Mouse (Mus musculus): ENCODE measurements at regions not wholly inside any gene's neighbourhood (a gene's known extent, or its start where the extent isn't known, plus 50 kb on each side); places are given as distances from the start of the nearest gene placed in this dataset.

DNA sequence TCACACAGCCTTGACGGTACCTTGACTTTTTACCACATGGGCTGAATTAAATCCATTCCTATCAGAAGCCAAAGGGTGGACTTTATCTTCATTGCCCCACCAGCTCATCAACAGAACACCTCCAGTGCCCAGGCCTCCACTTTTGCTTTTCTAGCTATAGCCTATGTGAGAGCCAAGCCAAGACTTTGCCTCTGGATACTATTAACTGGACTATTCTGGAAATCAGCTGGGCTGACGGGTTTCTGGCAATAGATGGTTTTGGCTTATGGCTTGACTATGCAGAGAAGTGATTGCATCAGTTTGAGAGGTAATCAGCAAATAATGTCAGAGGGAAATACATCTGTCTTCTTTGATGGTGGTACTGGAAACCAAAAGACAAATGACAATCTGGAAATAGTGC is 130.8 kb upstream of the Thbs1 start:
- no peaks in the 10 kb centered on the region for H3K36me3 ChIP-seq (ENCODE audit: control insufficient read depth, insufficient read depth, low read length, poor library complexity, severe bottlenecking)
- no peaks in the 10 kb centered on the region for H3K27me3 ChIP-seq (ENCODE audit: control insufficient read depth, insufficient read depth, low read length, poor library complexity, severe bottlenecking)
- no peak for DNase-seq (ENCODE audit: low read depth, low spot score)

DNA sequence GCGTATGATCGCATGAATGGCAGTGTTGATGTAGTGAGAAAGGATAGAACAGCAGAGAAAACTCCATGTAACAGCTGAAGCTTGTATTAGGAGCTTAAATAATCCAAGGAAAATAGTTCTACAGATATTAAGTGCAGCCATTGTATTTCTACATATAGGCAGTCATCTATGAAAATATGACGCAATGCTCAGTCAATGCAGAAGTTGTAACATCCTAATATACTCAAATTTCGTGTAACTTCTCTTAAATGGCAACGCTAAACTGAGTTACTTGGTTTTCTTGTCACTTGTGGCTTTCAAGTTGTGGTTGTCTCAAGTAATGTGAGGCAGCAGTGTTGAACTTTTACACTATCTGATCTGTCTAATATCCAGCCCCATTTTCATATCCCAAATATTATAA is 127.1 kb upstream of the Thbs1 start:
- H3K36me3 ChIP-seq (ENCODE audit: control insufficient read depth, insufficient read depth, low read length, poor library complexity, severe bottlenecking), result no peaks in the 10 kb centered on the region
- no peaks in the 10 kb centered on the region for H3K27me3 ChIP-seq (ENCODE audit: control insufficient read depth, insufficient read depth, low read length, poor library complexity, severe bottlenecking)
- DNase-seq (ENCODE audit: low read depth, low spot score), result no peak

DNA sequence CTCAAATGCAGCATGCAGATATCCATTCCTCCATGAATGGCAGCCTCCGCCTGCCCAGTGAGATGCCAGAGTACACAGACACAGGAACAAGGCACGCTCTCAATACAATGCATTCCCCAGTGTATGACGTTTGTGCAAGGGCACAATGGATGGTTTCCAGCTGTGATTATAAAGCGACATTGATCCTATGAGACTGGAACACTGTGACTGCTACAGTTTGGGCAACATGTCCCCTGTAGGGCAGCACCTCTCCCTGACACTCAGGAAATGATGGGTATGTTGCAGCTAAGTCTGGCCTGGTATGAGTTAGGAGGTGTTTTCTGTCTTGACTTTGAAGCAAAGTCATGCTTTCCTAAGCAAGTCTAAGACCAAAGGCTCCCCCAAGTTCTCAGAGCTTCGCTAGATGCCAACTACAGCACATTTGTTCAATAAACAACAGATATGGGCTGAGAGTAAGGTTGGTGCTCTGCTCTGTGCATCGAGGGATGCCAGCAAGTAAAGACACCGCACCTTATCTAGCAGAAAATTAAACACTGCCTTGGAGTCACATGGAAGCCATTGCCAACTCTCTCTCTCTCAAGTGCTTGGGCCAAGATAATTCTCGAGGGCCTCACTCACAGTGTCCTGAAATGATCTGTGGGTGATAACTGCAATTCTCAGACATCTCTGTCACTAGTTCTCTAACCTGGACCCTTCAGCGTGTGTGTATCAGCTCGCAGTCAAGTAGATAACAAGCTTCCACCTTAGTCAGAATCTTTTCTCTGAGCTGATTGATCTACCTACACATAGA is 124.1 kb upstream of the Thbs1 start:
- no peak for DNase-seq (ENCODE audit: low read depth, low spot score)
- H3K27me3 ChIP-seq (ENCODE audit: control insufficient read depth, insufficient read depth, low read length, poor library complexity, severe bottlenecking), result no peaks in the 10 kb centered on the region

DNA sequence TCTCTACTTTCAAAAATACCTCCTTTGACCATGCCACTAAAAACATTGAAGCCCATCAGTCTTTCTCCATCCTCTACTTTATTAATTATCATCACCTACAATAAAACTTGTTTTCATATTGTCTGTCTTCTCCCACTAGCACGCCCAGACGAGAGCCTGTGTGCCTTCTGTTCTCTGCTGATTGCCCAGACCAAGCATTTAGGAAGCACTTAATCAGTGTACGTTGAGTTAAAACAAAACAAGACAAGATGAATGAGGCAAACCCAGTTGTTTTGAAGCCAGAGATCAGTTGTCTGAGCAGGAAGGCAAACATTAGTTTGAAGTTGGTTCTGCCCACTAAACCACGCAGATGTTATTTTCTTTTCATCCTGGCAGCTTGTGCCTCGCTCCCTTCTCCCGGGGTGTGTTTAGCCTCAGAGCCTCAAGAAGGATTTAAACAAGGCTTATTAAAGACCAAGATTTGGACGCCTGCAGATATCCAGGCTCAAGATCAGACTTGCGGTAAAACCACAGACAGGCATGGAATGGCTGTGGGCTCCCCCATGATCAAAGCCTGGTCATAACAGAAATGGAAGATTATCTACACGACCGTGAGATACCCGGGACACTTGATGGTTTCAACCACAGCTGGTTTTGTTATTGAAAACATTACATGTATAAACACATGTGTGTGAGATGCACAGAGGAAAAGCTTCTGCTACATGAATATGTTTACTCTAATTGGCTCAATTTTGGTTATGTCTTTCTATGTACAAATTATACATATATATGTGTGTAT is 123.1 kb upstream of the Thbs1 start:
- Histone ChIP-seq H3K36me3 (ENCODE audit: control insufficient read depth, insufficient read depth, low read length, poor library complexity, severe bottlenecking) (no peaks in the 10 kb centered on the region), H3K27me3 (ENCODE audit: control insufficient read depth, insufficient read depth, low read length, poor library complexity, severe bottlenecking) (no peaks in the 10 kb centered on the region)
- no peak for DNase-seq (ENCODE audit: low read depth, low spot score)

More for the DNA sequence above, 124.1 kb upstream of the Thbs1 start:
- H3K36me3 ChIP-seq (ENCODE audit: control insufficient read depth, insufficient read depth, low read length, poor library complexity, severe bottlenecking), result no peaks in the 10 kb centered on the region

DNA sequence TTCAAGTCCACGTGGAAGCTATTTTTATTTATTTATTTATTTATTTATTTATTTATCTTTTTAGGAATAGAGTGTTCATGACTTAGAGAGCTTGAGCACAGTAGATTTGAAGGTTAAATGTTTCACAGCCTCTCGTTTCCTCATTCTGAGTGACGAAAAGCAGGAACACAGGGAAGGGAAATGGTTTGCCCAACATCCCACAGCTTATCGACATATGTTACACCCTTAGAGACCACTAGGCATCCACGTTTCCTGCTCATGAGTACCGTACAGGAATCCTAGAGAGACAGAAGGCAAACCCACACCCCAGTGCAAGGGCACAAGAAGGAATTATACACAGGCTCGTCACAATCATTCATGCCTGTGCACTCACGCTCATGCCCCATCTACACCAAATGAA is 122.5 kb upstream of the Thbs1 start:
- DNase-seq (ENCODE audit: low read depth, low spot score), result no peak
- H3K27me3 ChIP-seq (ENCODE audit: control insufficient read depth, insufficient read depth, low read length, poor library complexity, severe bottlenecking), result no peaks in the 10 kb centered on the region
- H3K36me3 ChIP-seq (ENCODE audit: control insufficient read depth, insufficient read depth, low read length, poor library complexity, severe bottlenecking), result no peaks in the 10 kb centered on the region

DNA sequence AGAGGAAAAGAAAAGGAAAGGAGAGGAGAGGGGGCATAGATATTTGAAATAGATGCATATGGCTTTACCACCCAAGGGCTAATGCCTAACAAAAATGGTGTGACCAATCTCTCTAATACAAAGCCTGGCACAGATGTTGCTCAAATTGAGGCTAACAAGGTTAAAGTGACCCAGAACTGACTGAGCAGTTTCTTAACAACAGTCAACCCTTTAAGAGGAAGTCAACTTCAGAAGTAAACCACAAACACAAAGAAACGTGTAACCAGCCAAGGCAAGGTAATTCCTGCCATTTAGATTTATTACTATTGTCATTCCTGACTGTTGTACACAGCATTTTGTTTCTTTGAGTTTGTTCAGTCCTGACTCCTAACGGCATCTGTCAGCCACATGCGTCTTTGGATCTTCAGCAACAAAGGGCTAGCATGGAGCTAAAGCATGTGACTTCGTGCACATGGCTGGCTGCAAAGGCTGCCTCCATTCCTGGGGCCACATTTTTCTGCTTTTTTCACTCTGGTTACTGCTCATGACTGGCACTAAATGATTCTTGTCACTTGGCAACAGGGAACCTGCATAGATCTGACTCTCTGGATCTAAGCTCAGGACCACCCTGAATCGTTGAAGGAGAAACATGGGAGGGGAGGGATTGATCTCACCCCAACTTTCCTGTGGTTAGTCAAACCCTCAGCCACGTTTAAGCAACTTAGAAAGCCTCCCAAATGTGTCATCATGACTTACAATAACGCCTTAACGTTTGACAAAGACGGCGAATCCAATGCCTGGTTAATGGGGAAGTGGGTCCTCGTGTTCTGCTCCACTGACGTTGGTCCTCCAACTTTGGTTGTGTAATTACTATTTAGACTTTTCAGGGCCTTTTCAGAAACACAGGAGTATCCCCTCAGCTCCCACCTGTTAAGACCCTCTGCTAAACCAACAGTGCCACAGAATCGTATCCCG is 115.3 kb upstream of the Thbs1 start:
- no peak for DNase-seq (ENCODE audit: low read depth, low spot score)
- Histone ChIP-seq H3K36me3 (ENCODE audit: control insufficient read depth, insufficient read depth, low read length, poor library complexity, severe bottlenecking) (no peaks in the 10 kb centered on the region), H3K27me3 (ENCODE audit: control insufficient read depth, insufficient read depth, low read length, poor library complexity, severe bottlenecking) (no peaks in the 10 kb centered on the region)

DNA sequence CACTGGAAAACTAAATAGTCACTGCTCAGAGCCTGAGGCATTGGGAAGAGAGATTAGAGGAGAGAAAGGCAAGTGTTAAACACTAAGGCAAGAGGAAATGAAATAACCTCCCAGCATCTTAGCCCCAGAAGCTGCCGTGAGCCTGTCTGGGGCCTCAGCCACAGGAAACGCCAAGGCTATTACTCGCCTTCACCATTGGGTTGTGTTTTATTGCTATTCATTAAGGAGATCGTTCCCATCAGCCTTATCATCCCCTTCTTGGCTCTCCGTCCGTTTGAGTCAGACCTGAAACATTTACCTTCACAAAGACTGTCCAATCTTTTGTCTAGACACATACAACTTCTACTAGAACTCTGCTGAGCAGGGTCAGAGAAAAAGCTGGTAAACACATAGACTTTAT is 112.0 kb upstream of the Thbs1 start:
- Histone ChIP-seq H3K27me3 (ENCODE audit: control insufficient read depth, insufficient read depth, low read length, poor library complexity, severe bottlenecking) (no peaks in the 10 kb centered on the region), H3K36me3 (ENCODE audit: control insufficient read depth, insufficient read depth, low read length, poor library complexity, severe bottlenecking) (no peaks in the 10 kb centered on the region)
- DNase-seq (ENCODE audit: low read depth, low spot score), result no peak

DNA sequence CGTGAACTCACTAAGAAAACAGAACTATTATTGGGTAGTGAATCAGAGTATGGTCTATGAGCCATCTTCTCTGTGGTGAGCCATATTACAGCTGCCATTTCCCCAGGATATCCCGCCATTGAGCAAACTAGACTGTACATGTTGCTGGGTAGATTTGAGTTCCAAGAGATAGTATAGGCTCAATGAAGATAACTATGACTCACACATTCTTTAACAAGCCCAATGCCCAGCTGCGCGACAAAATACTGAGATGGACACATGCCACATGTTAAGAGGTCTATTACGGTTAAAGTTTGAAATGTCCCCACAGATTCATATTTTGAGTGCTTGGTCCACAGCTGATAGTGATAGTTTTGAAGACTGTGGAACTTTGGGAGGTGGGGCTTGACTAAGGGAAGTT is 107.5 kb upstream of the Thbs1 start:
- no peak for DNase-seq (ENCODE audit: low read depth, low spot score)
- Histone ChIP-seq H3K27me3 (ENCODE audit: control insufficient read depth, insufficient read depth, low read length, poor library complexity, severe bottlenecking) (no peaks in the 10 kb centered on the region), H3K36me3 (ENCODE audit: control insufficient read depth, insufficient read depth, low read length, poor library complexity, severe bottlenecking) (no peaks in the 10 kb centered on the region)

DNA sequence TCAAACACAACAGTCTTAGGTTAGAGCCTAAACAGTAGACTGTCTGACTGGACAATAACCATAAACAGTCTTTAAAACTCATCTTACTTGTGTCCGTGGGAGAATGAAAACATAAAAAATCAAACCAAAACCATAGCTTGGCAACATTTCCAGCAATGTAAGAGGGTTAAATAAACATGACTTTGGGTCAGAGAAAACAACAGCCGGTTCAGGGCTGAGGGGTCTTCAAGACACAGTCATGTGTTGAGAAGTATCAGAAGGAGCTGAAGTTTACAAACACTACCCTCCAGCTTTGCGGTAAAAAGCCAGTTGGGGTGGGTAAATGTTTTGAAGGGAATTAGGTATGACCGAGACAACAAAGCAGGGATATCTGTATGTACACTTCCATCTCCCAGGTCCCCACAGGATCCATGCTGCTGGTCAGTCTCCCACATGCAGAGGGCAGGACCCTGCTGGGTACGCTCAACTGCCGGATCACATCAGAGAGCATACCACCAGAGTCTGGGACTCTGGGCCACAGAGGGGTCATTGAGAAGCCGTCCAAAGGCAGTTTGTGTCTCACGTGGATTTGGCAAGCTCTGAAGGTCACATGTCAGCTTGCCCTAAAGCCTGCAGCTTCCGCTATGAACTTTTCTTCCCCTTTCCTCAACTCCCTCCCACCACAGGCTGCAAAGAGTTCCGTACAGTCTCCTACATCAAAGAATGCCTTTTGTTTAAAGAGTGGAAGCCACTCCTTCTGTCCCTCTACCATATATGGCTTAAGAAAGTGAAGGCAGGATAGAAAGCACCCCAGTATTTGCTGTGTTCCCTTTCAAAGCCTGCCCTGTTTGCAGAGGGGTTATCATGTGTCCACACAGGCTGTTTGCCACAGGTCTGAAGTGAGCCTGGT is 103.9 kb upstream of the Thbs1 start:
- no peaks in the 10 kb centered on the region for H3K36me3 ChIP-seq (ENCODE audit: control insufficient read depth, insufficient read depth, low read length, poor library complexity, severe bottlenecking)
- DNase-seq (ENCODE audit: low read depth, low spot score), result peak; percentile 15
- no peaks in the 10 kb centered on the region for H3K27me3 ChIP-seq (ENCODE audit: control insufficient read depth, insufficient read depth, low read length, poor library complexity, severe bottlenecking)

DNA sequence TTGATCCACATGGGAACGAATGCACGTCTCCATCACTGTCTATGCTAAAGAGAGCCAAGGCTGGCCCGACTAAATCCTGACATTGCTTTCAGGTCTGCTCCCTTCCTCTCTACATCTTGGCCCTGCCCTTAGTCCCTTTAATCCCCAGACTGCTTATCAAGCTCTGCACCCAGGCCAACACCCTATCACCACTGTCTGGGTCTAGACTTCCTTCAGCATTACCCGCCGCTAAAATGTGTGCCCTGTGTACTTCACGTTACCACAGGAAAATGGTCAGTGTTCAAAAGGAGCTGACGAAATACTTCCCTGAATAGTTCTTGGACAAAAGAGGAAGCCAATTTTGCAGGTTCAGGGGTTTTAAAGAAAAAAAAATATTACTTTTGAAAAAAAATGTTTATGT is 100.0 kb upstream of the Thbs1 start:
- Histone ChIP-seq H3K27me3 (ENCODE audit: control insufficient read depth, insufficient read depth, low read length, poor library complexity, severe bottlenecking) (no peaks in the 10 kb centered on the region), H3K36me3 (ENCODE audit: control insufficient read depth, insufficient read depth, low read length, poor library complexity, severe bottlenecking) (no peaks in the 10 kb centered on the region)
- DNase-seq (ENCODE audit: low read depth, low spot score), result no peak

DNA sequence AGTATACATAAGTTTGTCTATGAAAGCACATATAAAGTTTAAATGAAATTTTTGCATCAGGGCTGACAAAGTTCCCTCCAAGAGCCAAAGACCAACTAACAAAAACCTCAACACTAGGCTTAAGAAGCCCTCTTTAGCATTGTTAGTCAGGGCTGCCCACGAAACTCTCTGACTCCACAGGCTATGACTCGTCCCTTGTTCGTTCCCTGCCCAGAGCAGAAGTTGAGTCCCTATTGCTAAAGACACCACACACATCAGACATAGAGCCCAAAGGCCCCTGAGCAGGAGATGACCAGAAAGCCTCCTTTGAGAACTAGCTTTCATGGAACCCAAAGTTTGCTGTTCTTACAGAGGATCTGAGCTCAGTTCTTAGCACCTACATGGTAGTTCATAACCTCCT is 99.5 kb upstream of the Thbs1 start:
- H3K36me3 ChIP-seq (ENCODE audit: control insufficient read depth, insufficient read depth, low read length, poor library complexity, severe bottlenecking), result no peaks in the 10 kb centered on the region
- no peaks in the 10 kb centered on the region for H3K27me3 ChIP-seq (ENCODE audit: control insufficient read depth, insufficient read depth, low read length, poor library complexity, severe bottlenecking)
- no peak for DNase-seq (ENCODE audit: low read depth, low spot score)

DNA sequence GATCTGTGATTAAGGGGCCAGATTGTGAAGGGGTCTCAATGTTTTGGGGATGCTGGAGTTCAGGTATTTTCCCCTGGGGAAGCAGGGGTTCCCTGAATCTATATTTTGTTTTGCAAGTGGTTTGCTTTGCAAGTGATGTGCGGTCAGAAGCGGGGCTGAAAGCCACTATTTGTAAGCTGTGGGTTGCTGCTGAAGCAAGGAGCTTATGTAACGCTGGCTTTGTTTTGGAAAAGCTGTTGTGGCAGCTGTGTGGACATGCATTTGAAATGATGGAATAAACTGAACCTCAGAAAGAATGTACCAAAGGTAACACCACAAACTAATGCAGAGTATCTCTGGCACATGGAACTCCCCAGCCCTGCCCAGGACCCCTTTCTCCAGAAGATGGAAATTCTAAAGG is 98.5 kb upstream of the Thbs1 start:
- DNase-seq (ENCODE audit: low read depth, low spot score), result no peak
- no peaks in the 10 kb centered on the region for H3K36me3 ChIP-seq (ENCODE audit: control insufficient read depth, insufficient read depth, low read length, poor library complexity, severe bottlenecking)
- H3K27me3 ChIP-seq (ENCODE audit: control insufficient read depth, insufficient read depth, low read length, poor library complexity, severe bottlenecking), result no peaks in the 10 kb centered on the region

DNA sequence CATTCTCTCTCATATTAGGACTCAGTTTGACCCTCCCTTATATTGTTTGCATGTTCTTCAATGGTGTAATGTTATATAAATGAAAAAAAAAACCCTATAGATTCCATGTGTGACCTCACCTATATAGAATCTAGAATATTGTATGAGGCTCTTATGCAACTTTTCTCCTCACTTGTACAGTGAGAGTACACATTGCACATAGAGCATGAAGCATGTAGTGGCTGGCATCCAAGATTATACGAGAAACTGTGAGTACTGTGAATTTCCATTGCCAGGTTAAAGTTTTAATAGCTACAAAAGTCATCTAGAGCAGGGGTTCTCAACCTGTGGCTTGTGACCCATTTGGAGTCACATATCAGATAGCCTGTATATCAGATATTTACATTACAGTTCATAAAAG is 96.5 kb upstream of the Thbs1 start:
- Histone ChIP-seq H3K36me3 (ENCODE audit: control insufficient read depth, insufficient read depth, low read length, poor library complexity, severe bottlenecking) (no peaks in the 10 kb centered on the region), H3K27me3 (ENCODE audit: control insufficient read depth, insufficient read depth, low read length, poor library complexity, severe bottlenecking) (no peaks in the 10 kb centered on the region)
- no peak for DNase-seq (ENCODE audit: low read depth, low spot score)

Data from splenic B cell, adult 2 months (primary cell).